Mouse (Mus musculus): ENCODE measurements at regions not wholly inside any gene's neighbourhood (a gene's known extent, or its start where the extent isn't known, plus 50 kb on each side); places are given as distances from the start of the nearest gene placed in this dataset.
A peak's percentile ranks its signal among the peaks of the same experiment; 100 is the strongest.

DNA sequence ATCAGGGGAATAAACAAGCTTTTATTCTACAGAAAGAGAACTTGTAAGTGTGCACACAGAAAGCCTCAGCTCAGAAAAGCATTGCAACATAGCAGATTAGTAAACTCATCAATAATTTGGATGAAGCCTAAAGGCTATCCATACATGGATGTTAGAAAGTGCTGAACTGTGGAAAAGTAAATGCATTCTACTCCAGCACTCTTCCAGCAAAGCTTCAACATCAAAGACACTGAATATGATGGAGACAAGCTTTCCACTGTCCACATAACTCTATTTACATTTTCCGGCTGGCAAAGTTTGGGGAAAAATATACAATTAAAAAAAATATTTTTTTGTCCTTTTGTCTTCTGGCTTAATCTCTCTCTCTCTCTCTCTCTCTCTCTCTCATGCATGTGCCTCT is 69.7 kb downstream of the Slitrk6 start:
- DNase-seq, result no peak

DNA sequence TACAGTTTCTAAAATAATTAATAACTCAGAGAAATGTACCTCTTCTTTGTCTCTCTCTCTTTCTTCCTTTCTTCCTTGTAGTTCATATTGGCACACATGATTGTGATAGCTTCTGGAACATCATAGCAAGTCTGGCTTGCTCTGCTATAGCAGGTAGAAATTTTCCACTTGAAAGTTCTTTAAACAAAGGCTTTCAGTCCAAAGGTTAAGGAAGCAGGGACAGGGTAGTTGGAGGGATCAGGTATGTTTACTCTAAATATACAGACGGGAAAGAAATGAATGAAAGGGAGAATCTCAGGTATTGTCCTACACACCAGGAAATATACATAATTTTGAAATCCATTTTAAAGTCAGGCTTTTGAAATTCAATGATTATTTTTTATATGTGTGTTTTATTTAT is 75.2 kb downstream of the Slitrk6 start:
- no peak for DNase-seq

DNA sequence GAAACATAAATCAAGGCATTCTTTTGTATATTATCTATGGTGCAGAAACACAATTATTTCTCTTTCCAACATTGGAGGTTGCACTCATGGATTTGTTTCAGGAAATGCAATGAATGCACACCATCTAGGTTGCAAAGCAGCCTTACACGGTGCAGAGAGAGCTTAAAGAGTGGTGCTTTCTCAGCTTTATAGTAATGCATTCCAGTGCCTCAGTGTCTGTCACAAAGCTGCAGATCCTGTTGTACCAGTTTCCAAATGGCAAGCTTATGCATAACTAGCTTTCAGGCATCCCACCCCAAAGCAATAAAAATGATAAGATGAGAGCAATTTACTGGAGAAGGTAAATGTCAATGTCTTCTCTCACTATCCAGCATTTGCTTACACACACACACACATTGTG is 89.2 kb downstream of the Slitrk6 start:
- no peak for DNase-seq

DNA sequence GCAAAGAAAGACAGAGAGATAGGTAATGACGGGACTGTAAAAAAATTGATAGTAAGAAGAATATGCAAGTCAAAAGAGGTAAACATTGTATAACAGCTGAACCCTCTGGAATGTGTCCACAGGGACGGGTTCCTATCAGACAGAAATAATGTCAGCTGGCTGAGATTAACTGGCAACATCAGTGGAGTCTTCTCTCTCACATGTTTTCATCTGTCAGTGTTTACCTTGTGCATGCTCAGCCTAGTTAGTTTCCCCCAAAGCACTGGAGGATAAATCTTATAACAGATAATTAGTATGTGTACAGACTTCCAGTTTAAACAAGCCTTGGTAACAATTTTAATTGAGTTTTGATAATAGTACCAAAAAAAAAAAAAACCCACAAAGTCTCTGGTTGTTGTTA is 91.7 kb downstream of the Slitrk6 start:
- no peak for DNase-seq

DNA sequence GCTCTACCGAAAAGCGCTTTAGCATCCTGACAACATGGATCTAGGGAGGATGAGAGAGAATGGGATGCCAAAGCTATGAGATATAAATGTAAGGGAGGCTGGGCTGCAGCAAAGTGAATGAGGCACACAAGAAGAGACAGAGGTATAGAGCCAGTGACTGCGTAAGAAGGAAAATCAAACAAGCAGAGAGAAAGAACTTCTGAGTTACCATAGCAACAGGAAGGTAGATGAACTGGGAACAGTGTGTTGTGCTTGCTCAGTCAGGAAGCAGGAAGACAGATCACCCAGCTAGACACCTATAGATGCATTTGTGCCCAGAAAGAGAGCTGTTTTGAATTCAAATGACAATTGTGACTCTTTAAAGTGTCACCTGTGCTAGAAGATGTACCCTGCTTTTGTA is 120.8 kb downstream of the Slitrk6 start:
- DNase-seq, result no peak

DNA sequence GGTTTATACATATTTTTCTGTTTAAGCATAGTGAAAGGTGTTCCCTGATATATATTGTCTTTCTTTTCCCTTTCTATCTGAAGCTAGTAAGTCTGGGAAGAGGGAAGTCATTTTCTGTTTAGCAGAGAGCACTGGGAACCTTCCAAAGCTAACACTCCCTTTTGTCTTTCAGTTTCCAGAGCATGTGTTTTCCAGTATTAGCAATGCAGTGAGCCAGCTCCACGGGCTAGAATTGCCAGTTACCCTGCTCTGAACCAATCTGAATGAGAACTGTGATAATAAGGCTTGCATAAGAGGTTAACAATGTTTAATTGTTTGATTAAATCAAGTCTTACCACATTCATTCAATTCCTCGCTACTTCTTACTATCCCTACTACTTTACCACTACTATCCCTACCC is 131.2 kb downstream of the Slitrk6 start:
- peak; percentile 3 to 36 for DNase-seq

DNA sequence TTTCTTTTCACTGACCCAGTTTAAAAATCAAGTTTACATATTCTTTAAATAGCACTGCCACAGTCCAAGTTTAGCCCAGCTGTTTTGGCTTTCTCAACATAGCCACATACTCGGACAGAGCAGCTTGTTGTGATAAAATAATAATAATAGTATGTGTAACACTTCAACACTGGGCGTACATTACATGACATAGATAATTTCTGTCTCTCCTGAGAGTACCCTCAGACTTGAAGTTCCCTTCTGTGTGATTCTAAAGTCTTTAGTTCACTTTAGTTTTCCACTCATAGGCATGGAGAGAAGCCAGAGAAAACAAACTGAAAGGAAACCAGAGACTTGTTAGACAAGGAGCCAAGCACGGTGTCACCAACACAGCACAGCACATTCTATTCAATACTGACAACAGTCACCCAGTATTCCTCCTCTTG is 136.4 kb downstream of the Slitrk6 start:
- no peak for DNase-seq

DNA sequence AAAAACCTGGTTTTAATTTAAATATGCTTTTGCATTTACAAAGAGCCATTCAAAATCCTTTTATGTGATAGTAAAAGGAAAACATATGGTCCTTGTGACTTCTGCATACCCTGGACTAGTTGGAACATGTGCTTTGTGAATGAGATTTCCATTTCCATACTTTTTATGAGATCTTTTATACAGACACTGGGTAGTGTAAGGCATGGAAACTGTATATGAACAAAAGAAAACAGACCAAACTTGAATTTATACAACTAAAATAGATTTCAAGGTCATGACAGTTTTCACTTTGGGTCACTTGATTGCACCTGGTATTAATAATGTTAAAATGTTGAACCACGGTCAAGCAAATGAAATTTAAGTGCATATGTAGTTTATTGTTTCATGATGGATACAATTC is 138.5 kb downstream of the Slitrk6 start:
- no peak for DNase-seq

DNA sequence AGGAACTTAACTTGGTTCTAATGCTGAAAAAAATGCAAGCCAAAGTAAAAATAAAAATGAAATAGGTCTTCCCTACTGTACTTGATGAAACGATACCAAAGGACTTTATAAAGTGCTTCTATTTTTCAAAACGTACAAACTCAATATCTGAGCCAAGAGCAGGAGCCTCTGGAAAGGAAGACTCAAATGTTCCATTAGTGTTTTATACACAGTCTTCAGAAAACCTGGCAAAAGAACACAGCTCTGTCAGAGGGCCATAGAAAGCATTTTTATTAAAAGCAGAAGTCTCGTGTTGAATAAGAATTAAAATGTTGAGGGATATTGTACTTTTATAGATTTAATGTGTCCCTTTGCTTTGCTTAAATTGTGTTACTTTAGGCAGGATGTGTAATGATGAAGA is 174.6 kb downstream of the Slitrk6 start:
- DNase-seq, result no peak

DNA sequence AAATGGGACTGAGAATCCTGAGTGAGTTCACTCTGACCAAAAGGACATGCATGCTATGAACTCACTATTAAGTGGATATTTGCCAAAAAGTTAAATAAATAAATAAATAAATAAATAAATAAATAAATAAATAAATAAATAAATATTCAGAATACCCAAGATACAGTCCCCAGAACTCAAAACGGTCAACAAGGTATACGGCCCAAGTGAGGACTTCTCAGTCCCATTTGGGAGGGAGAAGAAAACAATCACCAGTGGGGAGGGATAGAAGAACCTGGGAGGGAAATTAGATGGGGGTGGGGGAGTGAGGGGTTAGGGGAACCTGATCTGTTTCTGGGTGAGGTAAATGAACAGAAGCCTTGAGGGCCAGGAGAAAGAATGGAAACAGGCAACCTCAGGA is 184.2 kb downstream of the Slitrk6 start:
- DNase-seq, result no peak

DNA sequence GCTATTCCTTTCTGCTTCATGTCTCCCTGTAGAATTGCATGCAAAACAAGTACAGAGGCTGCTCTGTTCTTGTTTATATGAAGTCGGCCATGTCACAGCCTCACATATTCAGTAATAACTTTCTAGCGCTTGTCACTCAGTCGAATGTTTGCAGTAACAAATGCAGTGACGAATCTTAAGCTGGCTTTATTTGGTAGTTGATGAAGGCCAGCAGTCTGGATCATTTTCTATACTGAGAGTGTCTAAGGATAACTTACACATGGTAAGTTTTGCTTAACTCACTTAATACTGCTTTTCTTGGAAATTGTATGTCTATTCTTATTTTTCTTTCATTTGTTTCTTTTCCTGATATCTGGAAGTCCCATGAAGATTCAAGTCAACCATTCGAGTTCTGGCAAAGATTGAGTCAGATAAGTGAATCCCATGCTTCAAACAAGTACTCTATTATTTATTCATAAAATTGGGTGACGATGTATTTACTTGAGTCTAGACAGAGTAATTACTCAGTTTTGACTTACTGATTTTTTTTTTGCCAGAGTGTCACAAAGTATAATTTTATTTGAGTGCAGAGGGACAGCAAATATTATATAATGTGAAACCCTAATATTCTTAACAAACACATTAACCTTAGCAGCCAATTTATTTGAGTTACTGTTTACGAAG is 189.0 kb downstream of the Slitrk6 start:
- no peak for DNase-seq

DNA sequence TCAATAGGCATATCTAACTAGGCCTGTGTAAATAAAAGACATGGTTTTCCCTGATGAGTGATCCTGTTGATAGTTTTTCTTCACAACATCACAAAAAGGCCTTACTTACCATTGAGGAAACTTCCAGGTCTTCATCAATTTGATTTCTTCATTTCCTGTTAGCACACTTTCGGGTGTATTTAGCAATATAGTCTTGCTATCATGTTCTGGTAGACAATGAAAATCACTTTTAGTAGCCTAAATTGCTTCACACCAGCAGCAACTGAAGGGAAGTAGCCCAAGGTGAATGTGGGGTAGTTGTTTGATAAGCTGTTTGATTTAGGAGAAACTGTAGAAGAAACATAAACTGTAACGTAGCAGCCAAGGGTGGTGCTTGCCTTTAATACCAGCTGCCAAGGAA is 190.3 kb downstream of the Slitrk6 start:
- no peak for DNase-seq

DNA sequence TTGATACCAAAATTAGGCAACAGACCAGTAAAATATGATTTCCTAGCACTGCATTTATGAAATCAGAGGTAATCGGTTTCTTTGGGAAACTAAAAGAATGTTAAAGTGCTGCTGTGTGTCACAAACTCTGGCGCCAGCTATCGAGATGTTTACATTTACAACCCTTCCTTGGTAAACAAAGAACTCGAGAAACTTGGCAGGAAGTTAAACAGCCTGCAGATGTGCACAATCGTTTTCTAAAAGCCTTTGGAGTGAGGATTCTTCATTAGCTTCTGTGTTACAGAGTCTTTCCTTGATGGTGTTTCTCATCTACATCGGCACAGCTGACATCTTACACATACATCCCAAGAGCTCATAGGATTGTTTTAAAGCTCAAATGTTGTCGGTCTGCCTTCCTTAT is 209.7 kb downstream of the Slitrk6 start:
- no peak for DNase-seq

DNA sequence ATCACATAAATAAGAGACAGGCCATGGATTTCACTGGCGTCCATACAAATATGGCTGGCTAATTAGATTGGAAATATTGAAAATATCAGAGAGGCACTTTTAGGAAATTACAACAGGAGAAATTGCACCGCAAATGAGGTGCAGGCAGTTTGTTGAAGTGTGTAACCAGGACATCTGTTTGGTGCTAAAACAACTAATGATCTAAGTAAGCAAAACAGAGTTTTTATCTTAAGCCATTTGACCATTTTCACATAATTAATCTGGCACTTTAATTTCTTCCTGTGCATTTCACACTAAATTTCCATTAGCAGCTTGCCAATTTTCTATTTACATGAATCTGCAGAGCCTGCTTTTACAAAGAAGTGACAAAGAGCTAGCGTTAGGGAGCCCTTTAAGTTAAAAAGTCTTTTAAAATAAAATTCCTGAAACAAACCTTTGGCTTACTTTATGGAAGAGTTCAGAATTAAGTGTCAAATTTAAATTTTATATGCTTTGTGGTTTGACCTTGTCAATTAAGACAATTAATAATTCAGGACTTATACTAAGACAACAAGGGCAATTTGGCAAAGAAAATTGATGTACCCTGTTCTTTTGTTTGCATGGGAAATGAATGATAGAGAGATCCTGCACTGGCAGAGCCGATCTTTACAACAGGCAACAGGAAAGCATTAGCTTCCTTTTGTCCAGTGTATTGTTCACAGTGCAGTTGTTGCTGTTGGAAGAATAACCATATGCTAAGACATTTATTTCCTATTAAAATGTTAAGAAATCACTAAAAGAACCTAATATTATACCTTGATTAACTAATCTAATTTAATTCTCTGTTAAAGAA is 211.4 kb downstream of the Slitrk6 start:
- no peak for DNase-seq

DNA sequence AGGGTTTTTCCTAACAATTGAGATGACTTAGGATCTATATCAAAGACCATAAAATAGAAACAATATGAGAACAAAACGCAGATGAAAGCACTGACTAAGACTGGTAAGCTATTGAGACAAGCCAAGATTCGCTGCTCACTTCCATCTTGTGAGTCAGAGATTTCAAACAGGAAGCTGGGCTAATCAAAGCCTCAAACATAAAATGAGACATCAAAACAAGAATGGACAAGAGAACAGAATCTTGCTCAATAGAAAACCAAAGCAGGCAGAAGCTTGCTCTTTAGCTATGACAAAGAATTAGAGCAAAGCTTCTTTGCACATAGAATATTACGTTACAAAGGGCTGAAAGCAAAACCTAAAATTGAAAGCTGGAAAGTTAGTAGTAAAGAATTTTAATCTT is 227.6 kb downstream of the Slitrk6 start:
- no peak for DNase-seq

DNA sequence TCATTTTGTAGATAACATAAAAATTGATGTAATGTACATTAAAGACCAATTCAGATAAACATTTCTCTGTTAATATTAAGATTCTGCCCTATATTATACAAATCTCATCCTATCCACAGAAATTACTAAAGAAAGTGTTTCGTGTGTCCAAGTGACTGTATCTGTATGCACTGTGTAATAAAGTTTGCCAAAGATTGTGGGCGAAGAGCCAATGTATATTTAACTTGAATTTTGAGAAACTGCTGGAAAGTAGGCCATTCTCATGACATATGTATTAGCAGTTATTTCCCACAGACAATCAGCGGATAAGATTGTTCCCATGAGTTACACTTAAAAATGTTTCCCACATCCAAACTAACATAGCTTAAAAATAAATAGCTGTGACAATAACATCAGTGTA is 269.9 kb downstream of the Slitrk6 start:
- DNase-seq, result no peak

DNA sequence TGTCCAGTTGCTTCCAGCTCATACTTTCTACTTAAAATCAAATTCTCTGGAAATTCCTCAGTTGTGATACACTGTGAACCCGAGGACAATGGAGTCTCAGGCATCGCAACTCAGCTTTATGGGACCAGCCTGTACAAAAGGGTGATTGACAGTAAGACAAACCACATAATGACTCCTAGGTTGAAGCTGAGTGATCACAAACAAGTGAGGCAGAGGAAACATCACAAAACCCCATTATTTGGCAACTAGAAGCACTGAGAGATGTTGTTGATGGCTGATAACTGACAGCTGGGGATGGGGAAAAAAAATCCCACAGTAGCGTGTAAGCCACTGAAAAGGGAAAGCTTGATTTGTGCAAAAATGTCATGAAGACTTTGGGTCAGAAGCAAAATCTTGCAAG is 282.2 kb downstream of the Slitrk6 start:
- no peak for DNase-seq

DNA sequence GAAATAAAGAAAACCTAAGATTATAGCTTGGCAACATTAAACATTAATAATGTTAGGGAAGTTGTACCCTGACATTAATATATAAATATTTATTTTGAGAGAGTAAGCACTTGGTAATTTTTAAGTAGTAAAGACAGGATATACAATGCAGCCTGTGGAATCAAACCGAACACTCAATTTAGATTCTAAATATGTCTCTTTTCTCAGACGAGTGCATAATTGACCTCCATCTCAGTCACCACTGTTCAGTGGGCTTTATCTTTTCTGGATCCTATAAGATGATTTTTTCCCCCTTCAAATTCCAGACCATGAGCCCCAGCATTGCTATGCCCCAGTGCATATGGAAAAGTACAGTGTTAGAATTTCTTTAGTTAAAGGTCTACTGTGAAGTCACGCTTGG is 282.8 kb downstream of the Slitrk6 start:
- DNase-seq, result no peak

DNA sequence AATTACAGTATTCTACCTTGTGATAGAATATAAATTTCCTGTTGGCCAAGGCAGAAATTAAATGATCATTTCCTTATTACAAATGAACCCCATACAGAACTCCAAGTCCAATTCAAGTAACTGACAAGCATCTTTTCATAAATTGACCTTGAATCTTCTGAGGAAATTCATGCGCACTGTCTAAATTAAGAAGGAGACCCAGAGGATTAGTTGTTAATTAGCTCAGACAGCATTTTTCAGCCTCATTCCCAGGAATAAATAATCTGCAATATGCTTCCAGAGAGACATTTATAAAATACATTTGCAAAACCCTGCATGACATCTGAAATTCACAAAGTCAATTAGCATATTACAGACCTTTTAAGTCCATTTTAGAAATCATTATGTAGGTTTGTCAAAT is 284.2 kb downstream of the Slitrk6 start:
- no peak for DNase-seq

DNA sequence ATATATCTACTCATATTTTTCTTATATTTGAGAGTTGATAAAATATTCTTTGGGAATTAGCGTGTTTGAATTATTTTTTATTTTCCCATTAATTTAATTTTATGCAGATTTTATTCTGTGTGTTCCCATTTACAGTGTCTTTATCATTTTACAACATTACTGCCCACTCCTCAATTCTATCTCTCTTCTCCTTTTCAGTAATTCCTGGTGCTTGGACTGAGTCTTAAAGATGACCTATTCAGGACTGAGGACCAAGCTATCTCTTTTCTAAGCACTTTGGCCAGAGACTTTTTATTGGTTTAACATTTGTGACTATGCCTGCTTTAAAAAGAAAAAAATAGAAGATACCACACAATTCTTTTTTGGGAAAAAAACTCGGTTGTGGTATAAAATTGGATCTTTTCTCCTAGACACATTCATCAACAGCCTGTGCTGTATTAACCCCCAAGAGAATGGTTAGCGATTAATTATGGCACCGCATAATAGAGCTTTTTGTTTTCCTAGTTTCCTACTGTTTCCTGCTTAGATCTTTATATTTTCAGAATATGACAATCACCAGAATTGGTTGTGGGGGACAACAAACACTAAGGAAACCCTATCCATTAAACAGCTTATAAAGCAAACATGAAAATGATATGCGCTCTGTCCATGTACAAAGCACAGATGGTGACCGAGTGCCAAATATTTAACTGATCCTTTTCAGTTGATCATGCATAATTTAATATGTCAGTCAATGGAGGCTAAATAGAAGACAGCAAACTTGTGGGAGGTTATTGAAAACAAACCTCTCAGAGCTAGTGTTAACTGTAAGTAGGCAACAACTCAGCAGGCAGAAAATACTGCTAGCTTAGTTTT is 286.3 kb downstream of the Slitrk6 start:
- DNase-seq, result no peak

Measured in lung, adult 18-20 months (tissue).